Mouse (Mus musculus) liver, embryonic 14.5 days (tissue): ENCODE data around the gene Dennd1a.

Experiments
- CTCF ChIP-seq: IDR thresholded peaks from 2 replicates; pipeline ENCODE4 v1.5.1; 2016; ENCODE audit warnings: antibody characterized with exemption, low read depth, control low read depth
- EP300 ChIP-seq: IDR thresholded peaks from 2 replicates; pipeline ENCODE4 v1.6.1; 2016; ENCODE audit warnings: antibody characterized with exemption, low read depth

- TF ChIP-seq CTCF = no peak
- no peak for TF ChIP-seq EP300
Measured at GRCm38 (mm10) chr2:38162486-38162885, 124.7 kb downstream of the Dennd1a start.
